Mouse (Mus musculus): ENCODE measurements at regions not wholly inside any gene's neighbourhood (a gene's known extent, or its start where the extent isn't known, plus 50 kb on each side); places are given as distances from the start of the nearest gene placed in this dataset.

DNA sequence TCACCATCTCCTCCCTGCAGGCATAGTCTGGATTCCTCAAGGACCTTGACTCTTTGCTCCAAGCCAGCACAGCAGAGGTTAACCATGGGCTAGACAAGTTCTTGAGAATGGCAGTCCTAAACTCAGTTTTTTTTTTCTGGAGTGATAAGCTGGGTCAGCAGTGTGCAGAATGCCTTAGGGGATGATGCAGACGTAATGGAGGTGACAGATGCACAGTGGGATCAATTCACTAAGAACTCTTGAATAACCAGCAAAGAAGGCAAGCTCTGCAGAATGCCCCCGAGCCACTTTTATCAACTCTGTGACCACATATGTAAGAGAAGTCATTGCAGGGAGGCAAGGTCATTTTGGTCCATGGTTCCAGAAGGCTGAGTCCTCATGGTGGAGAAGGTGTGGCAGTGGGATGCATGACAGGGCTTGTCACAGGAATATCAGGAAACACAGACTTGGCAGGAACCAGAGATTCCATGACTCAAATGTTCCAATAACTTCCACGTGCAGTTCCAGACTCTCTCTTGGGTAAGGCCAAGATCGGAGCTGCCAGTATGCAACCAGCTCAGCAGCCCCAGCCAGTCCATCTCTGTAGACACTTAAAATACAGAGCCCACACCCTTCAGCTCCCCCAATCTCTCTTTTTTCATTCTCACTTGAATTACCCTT is 494.3 kb downstream of the Cdh26 start:
- no peaks in the 10 kb centered on the region for H3K36me3 ChIP-seq
- H3K9ac ChIP-seq, result no peak overlapping the region
- no peak for ATAC-seq (ENCODE audit: low FRiP score, low read depth)
- peaks cover 21% of the 10 kb centered on the region for H3K4me1 ChIP-seq
- H3K9me3 ChIP-seq, result no peaks in the 10 kb centered on the region
- no peak overlapping the region for H3K27ac ChIP-seq
- no peaks in the 10 kb centered on the region for H3K27me3 ChIP-seq
- 64% methylated on average over 4 of the region's 4 CpGs for WGBS
- no peak overlapping the region for H3K4me2 ChIP-seq (replicated peaks)
- H3K4me3 ChIP-seq, result no peak overlapping the region

DNA sequence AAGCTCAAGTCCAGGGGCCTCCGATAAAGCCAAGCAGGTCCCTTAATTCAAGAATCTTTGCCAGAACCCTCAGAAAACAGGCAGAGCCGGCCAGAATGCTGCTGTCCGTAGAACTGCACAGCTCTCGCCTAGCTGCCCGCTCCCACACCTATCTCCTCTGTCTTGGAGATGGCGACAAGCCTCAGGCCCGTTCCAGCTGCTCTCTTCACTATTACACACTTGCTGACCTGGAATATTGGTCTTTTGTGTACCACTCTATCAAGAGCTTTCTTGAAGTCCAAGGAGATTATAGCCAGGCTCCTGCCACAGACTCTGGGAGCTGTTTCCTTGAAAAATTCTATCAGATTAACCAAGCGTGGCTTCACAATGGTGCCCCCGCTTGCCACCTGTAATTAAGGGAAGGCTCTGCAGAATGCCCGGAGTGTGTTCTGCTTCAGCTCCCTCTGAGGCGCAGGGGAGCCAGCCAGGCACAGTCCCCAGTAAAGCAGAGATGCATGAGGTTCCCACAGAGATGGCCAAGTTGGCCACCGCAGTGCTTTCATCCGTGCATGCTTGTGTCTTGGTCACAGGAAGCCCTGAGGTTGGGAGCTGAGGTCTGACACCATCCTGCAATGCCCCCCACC is 496.8 kb downstream of the Cdh26 start:
- Histone ChIP-seq H3K4me2 (replicated peaks) (no peak overlapping the region), H3K9ac (no peak overlapping the region), H3K4me3 (no peak overlapping the region), H3K9me3 (no peaks in the 10 kb centered on the region), H3K4me1 (peaks cover 8% of the 10 kb centered on the region), H3K27me3 (no peaks in the 10 kb centered on the region), H3K36me3 (no peaks in the 10 kb centered on the region), H3K27ac (no peak overlapping the region)
- WGBS, result 85% methylated on average over 13 of the region's 13 CpGs
- no peak for ATAC-seq (ENCODE audit: low FRiP score, low read depth)

DNA sequence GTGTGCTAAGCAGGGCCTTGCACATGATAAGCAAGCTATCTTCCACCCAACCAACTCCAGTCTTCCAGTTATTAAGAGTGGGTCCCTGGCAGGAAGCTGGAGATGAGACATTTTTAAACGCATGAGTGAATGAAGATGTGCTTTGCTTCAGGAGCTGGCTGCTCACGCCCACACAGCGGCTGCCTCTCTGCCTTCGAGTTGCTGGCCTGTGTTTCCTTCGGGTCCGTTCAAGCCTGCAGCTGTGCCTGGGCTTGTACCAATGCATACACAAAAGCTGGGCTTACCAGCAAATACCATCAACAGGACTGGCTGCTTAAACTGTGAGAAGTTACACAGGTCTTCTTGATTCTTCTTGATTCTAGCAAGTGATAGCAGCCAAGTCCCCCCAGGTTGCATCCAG is 498.7 kb downstream of the Cdh26 start:
- no peak overlapping the region for H3K27ac ChIP-seq
- no peak overlapping the region for H3K4me3 ChIP-seq
- H3K9me3 ChIP-seq, result no peaks in the 10 kb centered on the region
- H3K36me3 ChIP-seq, result no peaks in the 10 kb centered on the region
- H3K4me1 ChIP-seq, result peaks cover 4% of the 10 kb centered on the region
- 79% methylated on average over 6 of the region's 6 CpGs for WGBS
- ATAC-seq (ENCODE audit: low FRiP score, low read depth), result no peak
- H3K9ac ChIP-seq, result no peak overlapping the region
- no peak overlapping the region for H3K4me2 ChIP-seq (replicated peaks)
- H3K27me3 ChIP-seq, result no peaks in the 10 kb centered on the region

DNA sequence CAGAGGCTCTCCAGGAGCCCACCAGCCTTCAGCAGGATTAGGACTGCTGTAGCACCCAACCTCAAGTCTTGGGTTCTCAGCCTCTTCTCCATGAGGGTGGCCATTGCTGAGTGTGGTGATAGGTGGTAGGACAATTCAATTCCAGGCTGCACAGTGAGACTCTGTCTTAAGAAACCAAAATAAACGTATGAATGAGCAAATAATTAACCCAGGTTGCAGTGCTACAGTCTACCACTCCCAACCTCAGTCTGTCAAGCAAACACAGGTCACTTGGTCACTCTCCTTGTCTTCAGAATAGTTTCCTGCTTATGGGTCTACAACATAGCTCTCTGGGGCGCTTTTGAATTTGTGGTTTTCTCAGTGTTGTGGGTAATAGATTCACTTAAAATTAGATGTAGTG is 499.8 kb downstream of the Cdh26 start:
- H3K27ac ChIP-seq, result no peak overlapping the region
- H3K4me3 ChIP-seq, result no peak overlapping the region
- no peaks in the 10 kb centered on the region for H3K9me3 ChIP-seq
- WGBS, result 54% methylated on average over 2 of the region's 2 CpGs
- H3K9ac ChIP-seq, result no peak overlapping the region
- no peaks in the 10 kb centered on the region for H3K27me3 ChIP-seq
- peaks cover 4% of the 10 kb centered on the region; the same call in 1 of the 2 replicates for H3K4me1 ChIP-seq
- no peak overlapping the region for H3K4me2 ChIP-seq (replicated peaks)
- ATAC-seq (ENCODE audit: low FRiP score, low read depth), result no peak
- H3K36me3 ChIP-seq, result no peaks in the 10 kb centered on the region

DNA sequence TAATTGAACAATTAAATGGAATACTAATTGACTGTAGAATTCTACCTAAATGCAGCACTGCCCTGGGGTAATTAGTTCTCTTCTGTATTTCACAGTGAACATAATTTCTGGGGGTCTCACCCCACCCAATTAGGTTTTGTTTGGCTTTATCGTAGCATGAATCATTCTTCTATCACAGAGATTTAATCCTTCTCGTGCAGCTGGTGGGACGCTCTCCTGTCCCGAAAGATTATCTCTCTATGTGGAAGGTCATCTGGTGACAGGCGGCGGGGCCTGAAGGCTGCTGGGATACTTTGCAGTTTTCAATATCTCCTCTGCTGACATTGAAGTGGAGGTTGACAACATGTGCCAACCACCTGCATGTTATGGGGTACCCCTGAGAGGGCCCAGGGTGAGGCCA is 493.8 kb upstream of the Cdh4 start:
- H3K27ac ChIP-seq, result no peak overlapping the region
- H3K36me3 ChIP-seq, result no peaks in the 10 kb centered on the region
- H3K4me3 ChIP-seq, result no peak overlapping the region
- H3K9me3 ChIP-seq, result no peaks in the 10 kb centered on the region
- no peak for ATAC-seq (ENCODE audit: low FRiP score, low read depth)
- peaks cover 28% of the 10 kb centered on the region for H3K4me1 ChIP-seq
- H3K4me2 ChIP-seq (replicated peaks), result no peak overlapping the region
- H3K27me3 ChIP-seq, result no peaks in the 10 kb centered on the region
- H3K9ac ChIP-seq, result no peak overlapping the region
- WGBS, result 71% methylated on average over 6 of the region's 6 CpGs

DNA sequence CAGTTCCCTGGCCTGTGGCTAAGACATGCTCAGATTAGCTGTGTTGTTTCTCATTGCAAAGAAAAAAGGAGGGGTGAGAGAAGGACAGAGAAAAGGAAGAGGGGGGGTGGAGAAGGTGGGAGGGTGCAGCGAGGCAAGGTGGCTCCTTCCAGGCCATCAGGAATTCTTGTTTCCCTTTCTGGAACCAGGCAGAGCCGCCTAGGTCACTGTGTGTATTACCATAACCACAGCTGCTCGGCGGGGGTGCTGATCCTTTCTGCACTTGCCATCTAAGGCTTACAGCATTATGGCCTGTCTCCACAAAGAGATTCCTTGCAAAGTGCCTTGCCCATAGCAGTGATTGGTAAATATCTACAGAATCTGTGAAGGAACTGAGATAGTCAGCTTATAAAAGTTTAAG is 493.1 kb upstream of the Cdh4 start:
- Histone ChIP-seq H3K36me3 (no peaks in the 10 kb centered on the region), H3K4me2 (replicated peaks) (no peak overlapping the region), H3K27me3 (no peaks in the 10 kb centered on the region), H3K27ac (no peak overlapping the region), H3K4me3 (no peak overlapping the region), H3K9ac (no peak overlapping the region), H3K9me3 (no peaks in the 10 kb centered on the region), H3K4me1 (peaks cover 28% of the 10 kb centered on the region)
- no peak for ATAC-seq (ENCODE audit: low FRiP score, low read depth)
- WGBS, result 26% methylated on average over 4 of the region's 4 CpGs

DNA sequence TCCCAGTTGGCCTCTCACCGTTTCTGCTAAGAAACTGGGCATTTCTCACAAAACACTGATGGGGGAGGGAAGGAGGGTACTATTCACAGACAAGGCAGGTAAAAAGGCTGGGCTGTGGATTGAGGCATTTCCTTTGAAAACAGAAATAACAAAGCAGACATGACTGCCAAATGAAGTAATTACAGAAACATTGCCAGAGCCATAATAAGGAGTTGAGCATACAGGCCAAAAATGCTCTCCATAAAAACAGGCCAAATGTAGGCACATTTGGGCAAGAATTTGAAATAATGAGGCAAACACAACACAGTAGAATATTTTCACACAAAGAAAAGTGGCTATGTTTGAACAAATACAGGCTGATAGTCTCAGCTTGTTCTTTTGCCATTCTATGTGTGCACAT is 491.9 kb upstream of the Cdh4 start:
- H3K36me3 ChIP-seq, result no peaks in the 10 kb centered on the region
- ATAC-seq (ENCODE audit: low FRiP score, low read depth), result no peak
- WGBS, result 12% methylated on average over 1 of the region's 1 CpGs
- H3K4me2 ChIP-seq (replicated peaks), result no peak overlapping the region
- no peak overlapping the region for H3K4me3 ChIP-seq
- no peaks in the 10 kb centered on the region for H3K9me3 ChIP-seq
- H3K27ac ChIP-seq, result 0 out of 2 replicates have a peak overlapping the region, but pooled peaks have one; percentile 7
- no peaks in the 10 kb centered on the region for H3K27me3 ChIP-seq
- H3K9ac ChIP-seq, result no peak overlapping the region
- H3K4me1 ChIP-seq, result peaks cover 37% of the 10 kb centered on the region

DNA sequence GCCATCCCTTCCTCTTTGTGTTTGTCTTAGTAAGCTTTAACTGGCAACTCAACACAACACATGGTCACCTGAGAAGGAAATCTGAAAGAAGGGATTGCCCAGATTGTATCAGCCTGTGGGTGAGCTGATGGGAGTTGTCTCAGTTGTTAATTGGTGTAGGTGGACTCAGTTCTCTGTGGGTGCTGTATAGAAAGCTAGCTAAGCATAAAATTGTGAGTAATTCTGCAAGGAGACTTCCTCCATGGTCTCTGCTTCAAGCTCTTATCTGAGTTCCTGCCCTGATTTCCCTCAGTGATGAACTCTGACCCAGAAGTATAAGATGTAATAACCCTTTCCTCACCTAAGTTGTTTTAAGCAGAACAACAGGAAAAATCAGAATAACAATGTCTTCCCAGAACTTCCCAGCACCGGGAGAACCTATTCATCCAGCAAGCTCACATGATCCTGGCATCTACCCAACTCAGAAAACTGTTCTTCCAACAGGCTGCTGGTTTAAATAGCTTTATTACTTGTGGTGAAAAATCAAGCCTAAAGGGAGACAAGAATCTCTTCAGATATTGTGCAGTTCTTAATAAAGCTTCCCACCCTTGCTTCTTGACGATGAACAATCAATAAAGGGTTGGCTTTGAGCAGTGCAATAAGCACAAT is 487.7 kb upstream of the Cdh4 start:
- Histone ChIP-seq H3K4me1 (peaks cover 29% of the 10 kb centered on the region), H3K27ac (no peak overlapping the region), H3K9ac (no peak overlapping the region), H3K9me3 (no peaks in the 10 kb centered on the region), H3K27me3 (no peaks in the 10 kb centered on the region), H3K4me3 (no peak overlapping the region), H3K4me2 (replicated peaks) (no peak overlapping the region), H3K36me3 (no peaks in the 10 kb centered on the region)
- ATAC-seq (ENCODE audit: low FRiP score, low read depth), result no peak
- 65% methylated on average over 2 of the region's 2 CpGs for WGBS

DNA sequence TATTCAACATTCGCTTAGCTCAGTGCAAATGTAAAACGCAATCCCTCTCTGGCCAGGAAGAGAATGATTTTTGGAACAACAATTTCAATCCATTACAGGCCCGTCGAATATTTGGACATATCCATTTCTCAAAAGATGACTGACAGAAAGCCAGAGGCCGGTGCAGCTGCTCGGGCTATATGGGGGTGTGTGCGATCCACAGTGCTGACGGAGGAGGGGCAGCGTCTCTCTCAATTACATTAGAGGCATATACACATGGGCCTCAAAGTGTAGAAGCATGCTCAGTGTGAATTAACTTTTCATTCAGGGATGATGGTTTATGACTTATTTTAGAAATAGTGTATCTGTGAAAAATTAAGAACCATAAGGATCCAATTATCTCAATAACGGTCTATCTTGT is 483.4 kb upstream of the Cdh4 start:
- no peak for ATAC-seq (ENCODE audit: low FRiP score, low read depth)
- WGBS, result 56% methylated on average over 10 of the region's 10 CpGs
- H3K4me3 ChIP-seq, result no peak overlapping the region
- peaks cover 25% of the 10 kb centered on the region for H3K4me1 ChIP-seq
- no peaks in the 10 kb centered on the region for H3K36me3 ChIP-seq
- H3K27me3 ChIP-seq, result no peaks in the 10 kb centered on the region
- no peaks in the 10 kb centered on the region for H3K9me3 ChIP-seq
- no peak overlapping the region for H3K4me2 ChIP-seq (replicated peaks)
- H3K9ac ChIP-seq, result no peak overlapping the region
- H3K27ac ChIP-seq, result no peak overlapping the region

DNA sequence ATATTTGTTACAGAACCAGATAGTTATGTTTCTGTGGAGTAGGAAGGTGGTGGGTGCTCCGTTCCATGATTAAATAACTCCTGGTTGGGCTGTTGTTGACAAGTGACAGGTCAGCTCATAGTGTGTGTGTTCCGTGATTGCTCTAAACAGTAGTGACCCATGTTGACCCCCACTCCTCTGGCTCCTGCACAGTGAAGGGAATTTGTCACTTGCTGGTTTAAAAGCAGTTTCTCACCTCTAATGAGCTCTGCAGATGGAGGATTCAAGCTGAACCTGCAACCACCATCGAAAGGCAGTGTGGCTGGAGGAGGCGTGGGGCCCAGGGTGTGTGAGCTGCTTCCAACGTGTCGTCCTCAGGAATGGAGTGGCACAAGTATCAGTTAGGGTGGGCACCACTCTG is 482.6 kb upstream of the Cdh4 start:
- Histone ChIP-seq H3K4me2 (replicated peaks) (no peak overlapping the region), H3K27me3 (no peaks in the 10 kb centered on the region), H3K4me1 (peaks cover 23% of the 10 kb centered on the region), H3K27ac (no peak overlapping the region), H3K9ac (no peak overlapping the region), H3K4me3 (no peak overlapping the region), H3K9me3 (no peaks in the 10 kb centered on the region), H3K36me3 (no peaks in the 10 kb centered on the region)
- 31% methylated on average over 6 of the region's 6 CpGs for WGBS
- no peak for ATAC-seq (ENCODE audit: low FRiP score, low read depth)

DNA sequence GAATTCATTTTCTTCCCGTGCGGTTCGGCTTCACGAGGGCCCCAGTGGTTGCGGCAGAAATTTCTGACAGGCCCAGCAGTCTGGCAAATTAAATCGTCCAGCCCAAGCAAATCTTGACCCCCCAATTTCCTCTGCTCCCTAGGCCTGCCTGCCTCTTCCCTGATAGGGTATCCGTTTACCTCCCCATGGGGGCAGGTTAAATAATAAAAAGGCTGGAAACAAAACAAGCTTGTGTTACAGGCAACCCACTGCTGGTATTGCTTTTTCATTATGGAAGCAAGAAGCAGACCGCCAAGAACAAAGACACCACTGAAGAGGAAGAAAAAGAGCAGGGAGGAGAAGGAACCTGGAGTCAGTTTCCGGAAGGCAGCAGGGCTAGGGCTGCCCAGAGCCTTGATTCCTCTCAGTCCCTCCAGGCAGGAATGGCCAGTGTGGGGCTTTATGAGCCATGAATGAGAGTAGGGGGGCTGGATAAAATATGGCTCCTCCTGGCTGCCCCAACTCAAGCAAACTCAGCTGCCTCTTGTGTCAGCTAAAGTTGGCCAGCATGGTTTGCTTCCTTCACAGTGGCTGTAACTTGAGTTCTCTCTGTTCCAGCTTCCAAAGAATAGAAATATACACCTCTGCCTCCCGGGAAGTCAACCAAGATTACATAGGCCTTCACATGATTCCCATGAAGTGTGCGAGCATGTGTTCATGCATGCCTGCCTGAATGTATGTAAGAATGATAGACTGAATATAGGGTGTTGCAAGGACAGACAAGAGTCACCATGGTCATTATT is 474.5 kb upstream of the Cdh4 start:
- ATAC-seq (ENCODE audit: low FRiP score, low read depth), result peak; percentile 78
- Histone ChIP-seq H3K4me3 (no peak overlapping the region), H3K36me3 (no peaks in the 10 kb centered on the region), H3K4me1 (peaks cover 22% of the 10 kb centered on the region), H3K27me3 (0 out of 2 replicates have a peak, but pooled peaks cover 4% of the 10 kb centered on the region), H3K9me3 (no peaks in the 10 kb centered on the region), H3K27ac (peak overlapping the region; percentile 80), H3K9ac (no peak overlapping the region), H3K4me2 (replicated peaks) (no peak overlapping the region)
- 31% methylated on average over 11 of the region's 11 CpGs for WGBS

DNA sequence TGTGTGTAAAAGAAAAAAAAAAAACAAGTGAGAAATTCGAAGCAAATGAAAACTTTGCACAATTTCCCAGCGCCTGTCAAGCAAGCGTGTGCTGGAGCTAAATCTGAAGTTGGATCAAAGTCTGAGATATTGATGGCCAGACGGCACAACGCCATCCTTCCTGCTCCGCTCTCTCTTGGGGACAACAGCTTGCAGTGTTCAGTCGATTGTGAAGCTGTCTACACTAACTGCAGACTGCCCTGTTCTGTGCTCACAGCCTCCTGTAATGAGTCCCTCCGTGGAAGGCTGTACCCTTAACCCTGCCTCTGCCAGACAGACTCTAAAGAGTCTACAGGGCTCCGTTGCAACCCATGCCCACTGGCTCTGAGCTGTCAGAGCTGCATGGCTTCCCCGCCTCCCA is 472.5 kb upstream of the Cdh4 start:
- 57% methylated on average over 10 of the region's 10 CpGs for WGBS
- H3K36me3 ChIP-seq, result no peaks in the 10 kb centered on the region
- no peak overlapping the region for H3K27ac ChIP-seq
- ATAC-seq (ENCODE audit: low FRiP score, low read depth), result no peak
- H3K4me3 ChIP-seq, result no peak overlapping the region
- 0 out of 2 replicates have a peak, but pooled peaks cover 4% of the 10 kb centered on the region for H3K27me3 ChIP-seq
- H3K9me3 ChIP-seq, result no peaks in the 10 kb centered on the region
- H3K4me1 ChIP-seq, result peaks cover 22% of the 10 kb centered on the region
- no peak overlapping the region for H3K4me2 ChIP-seq (replicated peaks)
- H3K9ac ChIP-seq, result no peak overlapping the region

Measured in limb, embryonic 13.5 days (tissue).